Mouse (Mus musculus) small intestine, adult 2 months (tissue): Measurements from ENCODE around the gene Ccdc121.

Experiments used
- CTCF ChIP-seq: fragments of 200-500 bp; IDR thresholded peaks from 2 replicates; pipeline ENCODE4 v1.5.1; 2012; ENCODE audit warnings: low read depth, mild to moderate bottlenecking, control low read depth, inconsistent platforms, low read length, moderate library complexity, mixed read lengths; ENCODE audit not compliant: insufficient replicate concordance, insufficient read length; ENCODE audit errors: extremely low read depth
- POLR2A ChIP-seq: fragments of 200-500 bp; IDR thresholded peaks from 2 replicates; pipeline ENCODE4 v1.6.1; 2012; ENCODE audit warnings: low read depth, mild to moderate bottlenecking, control low read depth, inconsistent platforms, low read length, moderate library complexity

GRCm38 (mm10) chr1:181484696-181485095 lies 26.6 kb downstream of the Ccdc121 start:
- TF ChIP-seq CTCF: no peak
- no peak for TF ChIP-seq POLR2A
